Mouse (Mus musculus) layer of hippocampus, postnatal 36 days (tissue): ENCODE data around the gene Spata17. TPM values are rescaled to one million over a fixed set of nuclear protein-coding genes. Genes with fewer than 3 reads are reported as not detected.
A peak's percentile ranks its signal among the peaks of the same experiment; 100 is the strongest.

ENCODE experiments used
- DNase-seq, 2 experiments: peaks; one replicate each; pipeline ENCODE4 v3.0.0; 2022
- total RNA-seq, 2 experiments: library from RNA; stranded (reverse); gene quantifications; 2 replicates each; pipeline ENCODE4 v1.2.3; 2021

The Spata17 gene
- total RNA-seq, 2 experiments from 2014 or later = 0.61 to 0.67 TPM

DNA sequence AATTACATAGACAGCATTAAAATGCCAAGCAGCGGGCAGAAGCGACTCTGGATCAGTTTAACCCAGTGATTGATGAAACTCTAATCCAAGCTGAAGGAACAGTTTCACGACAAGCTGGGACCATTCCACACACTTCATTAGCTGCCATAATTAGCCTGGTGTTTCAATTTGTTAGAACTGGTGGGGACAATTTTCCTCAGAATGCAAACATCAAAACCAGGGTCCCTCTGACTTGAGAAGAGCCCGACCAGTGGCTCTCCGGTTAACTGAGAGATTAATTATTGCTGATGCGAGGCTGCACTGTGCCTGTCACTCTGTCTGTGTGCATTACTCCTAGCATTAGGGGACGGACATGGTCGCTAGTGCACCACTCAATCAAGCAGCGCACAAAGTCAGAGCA lies 137.9 kb downstream of the Spata17 start:
- DNase-seq = no peak

- DNase-seq = no peak
Measured at GRCm38 (mm10) chr1:187077043-187077334, 138.3 kb downstream of the Spata17 start.

GRCm38 (mm10) chr1:187076198-187077042 lies 138.8 kb downstream of the Spata17 start:
- DNase-seq = no peak

- no peak for DNase-seq
Measured at GRCm38 (mm10) chr1:187059874-187060273, 155.4 kb downstream of the Spata17 start.

DNA sequence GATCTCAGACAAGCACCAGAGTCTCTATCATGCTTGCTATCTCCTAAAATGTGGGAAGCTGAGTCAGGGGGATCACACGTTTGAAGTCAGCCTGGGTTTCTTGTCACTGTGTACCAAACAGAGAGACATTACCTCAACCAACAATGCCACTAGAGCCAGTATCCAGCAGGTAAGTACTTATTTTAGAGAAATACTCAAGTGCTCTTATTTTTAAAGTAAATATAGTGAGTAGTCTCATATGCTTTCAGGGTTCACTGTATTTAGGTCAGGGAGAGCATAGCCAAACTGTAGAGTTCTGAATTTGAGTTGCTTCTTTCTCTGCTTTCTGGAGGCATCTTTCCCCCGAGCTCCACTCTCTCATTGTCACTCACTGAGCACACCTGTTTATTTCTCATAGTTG lies 160.9 kb downstream of the Spata17 start:
- DNase-seq = no peak

DNA sequence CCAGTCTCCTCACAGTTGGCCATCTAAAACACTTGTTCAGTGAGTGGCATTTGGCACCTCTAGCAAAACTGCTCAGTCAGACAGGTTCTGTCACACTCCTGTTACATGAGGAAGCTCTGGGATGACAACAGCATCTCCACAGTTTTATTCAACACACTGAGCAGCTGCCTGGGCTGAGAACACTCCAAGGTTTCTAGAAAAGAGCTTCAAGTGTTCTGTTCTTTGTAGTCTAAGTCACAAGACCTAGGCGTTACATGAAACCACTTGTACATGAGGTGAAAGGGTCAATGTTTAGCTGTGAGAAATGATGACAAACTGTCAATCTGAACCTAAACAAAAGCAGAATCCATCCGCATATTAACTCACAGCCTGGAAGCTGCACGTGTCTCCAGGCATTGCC lies 161.4 kb downstream of the Spata17 start:
- no peak for DNase-seq

DNA sequence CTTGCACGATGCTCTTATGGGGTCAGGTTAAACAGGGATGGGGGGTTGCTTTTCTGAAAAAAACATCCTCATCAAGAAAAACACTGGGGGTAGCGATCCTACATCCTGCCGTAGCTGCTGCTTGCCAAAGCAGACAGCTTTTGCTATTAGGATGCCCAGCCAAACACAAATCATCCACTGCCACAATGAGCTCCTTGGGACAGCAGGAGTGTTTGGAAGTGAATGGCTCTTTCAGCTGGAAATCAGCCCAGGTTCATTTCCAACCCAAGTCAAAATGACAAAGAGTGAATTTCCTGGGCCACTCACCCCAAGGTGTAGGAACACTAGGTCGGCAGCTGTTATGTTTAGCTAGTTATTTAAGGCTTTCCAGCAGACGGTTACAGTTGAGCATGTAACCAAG lies 162.7 kb downstream of the Spata17 start:
- no peak for DNase-seq

DNA sequence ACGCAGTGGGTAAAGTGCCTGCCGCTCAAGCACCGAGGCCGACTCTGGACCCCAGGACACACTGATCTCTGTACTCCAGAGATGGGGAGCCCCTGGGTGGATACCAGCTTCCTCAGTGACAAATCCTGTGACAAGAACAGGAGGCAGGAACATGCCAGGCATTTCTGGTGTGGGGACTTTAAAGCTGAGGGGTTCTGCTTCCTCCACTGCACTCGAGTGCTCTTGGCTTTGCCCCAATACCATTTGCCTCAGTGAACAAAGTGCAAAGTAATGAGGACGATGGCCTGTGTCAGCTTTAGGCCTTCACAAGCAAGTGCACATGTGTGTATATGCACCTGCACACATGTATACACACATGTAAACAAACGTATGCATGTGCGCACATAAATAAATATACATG lies 164.0 kb downstream of the Spata17 start:
- DNase-seq = no peak

DNA sequence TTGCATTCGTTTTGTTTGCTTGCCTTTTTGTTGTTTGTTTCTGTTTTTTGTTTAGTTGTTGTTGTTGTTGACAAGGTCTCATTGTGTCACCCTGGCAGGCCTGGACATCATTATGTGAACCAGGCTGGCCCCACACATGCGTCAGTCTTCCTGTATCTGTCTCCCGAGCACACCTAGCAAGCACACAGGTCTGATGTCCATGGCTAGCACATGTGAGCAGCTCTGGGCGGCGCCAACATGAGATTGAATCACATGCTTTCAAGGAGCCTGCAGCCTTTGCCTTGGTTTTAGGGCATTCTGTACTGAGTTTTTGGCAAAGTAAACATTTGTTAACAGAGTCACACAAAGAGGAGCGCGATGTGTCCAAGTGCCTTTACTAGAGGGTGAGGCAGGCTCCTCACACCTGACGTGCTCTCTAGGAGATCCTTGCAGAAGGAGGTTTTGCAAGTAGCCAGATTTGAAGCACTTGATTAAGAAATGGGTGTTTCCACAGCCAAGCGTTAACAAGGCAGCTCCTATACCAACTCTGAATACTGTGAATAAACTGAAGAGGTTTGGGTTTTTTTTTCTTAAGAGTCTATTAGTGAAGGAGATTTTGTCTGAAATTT lies 166.5 kb downstream of the Spata17 start:
- no peak for DNase-seq

DNA sequence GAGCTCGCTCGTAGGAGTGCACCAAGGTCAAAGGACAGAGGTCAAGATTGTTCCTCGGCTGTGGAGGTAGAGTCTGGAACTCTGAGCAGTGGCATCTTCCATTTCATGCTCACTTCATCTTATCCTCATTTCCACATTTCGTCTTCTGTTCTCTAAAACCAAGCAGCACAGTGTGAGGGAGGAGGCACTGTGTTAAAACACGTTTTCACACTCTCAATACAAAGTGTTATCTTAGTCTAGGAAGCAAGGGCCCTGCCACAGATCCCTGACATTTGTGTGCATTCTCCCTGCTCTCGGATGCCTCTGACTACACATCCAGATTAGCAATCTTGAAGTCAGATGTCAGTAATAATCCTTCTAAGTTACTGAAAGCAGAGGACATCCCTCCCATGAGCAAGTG lies 170.5 kb downstream of the Spata17 start:
- no peak for DNase-seq

- DNase-seq = no peak
Measured at GRCm38 (mm10) chr1:187039801-187040200, 175.5 kb downstream of the Spata17 start.

DNA sequence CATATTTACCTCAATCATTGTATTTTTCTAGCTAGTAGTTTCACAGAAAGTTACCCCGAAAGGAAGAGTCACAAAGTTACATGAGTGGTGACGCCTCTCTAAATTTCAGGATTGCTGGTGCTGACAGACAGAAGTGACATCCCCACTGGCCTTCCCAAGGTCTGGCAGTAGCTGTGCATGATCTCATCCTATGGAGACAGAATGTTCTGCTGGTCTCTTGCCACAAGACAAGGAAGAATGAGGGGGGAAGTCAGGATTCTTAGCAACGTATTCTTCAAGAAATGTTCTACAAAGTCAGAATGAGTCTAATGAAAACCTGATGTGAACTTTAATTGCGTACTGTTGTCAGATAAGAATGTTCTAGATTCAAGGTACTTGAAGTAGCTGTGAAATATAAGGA lies 179.5 kb downstream of the Spata17 start:
- no peak for DNase-seq

GRCm38 (mm10) chr1:187031796-187032195 lies 183.5 kb downstream of the Spata17 start:
- DNase-seq = peak in 1 of 2 experiments; percentile 15

- no peak for DNase-seq
Measured at GRCm38 (mm10) chr1:187028841-187029240, 186.4 kb downstream of the Spata17 start.

DNA sequence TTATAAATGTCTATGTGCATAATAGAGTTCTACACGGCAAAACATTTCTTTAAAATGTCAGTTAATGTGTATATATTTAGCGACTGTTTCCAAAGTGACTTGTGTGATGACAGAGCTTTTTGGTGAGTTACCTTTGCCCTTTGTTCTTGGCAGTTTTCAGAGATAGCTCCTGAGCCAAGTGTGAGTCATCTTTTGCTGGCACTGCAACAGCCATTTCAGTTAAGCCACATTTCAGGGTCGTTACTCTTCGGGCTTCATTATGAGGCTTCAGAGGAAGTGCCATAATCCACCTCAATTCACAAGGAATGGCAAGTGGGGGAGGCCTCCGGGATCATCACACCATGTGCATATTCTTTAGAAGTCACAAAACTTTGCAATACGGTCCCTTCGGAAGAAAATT lies 195.3 kb downstream of the Spata17 start:
- no peak for DNase-seq

DNA sequence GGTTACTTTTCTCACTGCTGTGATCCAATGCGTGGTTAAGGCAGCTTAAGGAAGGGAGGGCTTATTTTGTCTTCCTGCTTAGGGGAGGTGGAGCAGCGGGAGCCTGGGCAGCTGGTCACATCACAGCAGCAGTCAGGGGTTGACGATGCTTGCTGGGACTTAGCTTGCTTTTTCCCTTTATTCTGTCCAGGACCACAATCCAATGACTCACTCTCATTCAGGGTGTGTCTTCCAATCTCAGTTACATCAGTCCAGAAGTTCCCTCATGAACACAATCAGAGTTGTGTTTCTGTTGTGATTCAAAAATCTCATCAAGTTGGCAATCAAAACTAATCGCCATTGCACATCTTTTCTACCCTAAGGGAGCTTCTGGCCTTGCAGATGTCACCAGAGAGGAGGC lies 199.1 kb downstream of the Spata17 start:
- no peak for DNase-seq

DNA sequence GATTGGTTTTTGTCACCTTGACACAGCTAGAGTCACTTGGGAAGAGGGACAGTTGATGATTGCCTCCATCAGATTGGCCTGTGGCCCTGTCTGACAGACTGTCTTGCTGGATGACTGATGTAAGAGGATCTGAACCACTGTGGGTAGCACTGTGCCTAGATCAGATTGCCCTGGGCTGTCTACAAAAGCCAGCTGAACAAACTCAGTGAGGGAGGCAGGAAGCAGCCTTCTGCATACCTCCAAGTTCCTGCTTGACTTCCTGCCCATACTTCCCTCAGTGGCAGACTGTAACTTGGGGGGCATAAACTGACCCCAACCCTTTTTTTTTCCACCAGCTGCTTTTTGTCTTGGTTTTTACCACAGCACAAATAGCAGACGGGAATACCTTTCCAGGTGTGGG lies 199.6 kb downstream of the Spata17 start:
- DNase-seq = no peak

- no peak for DNase-seq
Measured at GRCm38 (mm10) chr1:187014141-187014540, 201.1 kb downstream of the Spata17 start.

GRCm38 (mm10) chr1:187011601-187012000 lies 203.7 kb downstream of the Spata17 start:
- DNase-seq = no peak

GRCm38 (mm10) chr1:187010071-187010470 lies 205.2 kb downstream of the Spata17 start:
- DNase-seq = no peak

GRCm38 (mm10) chr1:187008236-187008635 lies 207.0 kb downstream of the Spata17 start:
- DNase-seq = no peak

- no peak for DNase-seq
Measured at GRCm38 (mm10) chr1:187006227-187006925, 208.9 kb downstream of the Spata17 start.

GRCm38 (mm10) chr1:187004306-187004705 lies 211.0 kb downstream of the Spata17 start:
- DNase-seq = no peak

- no peak for DNase-seq
Measured at GRCm38 (mm10) chr1:187003441-187003861, 211.8 kb downstream of the Spata17 start.
